Mouse (Mus musculus) brain, embryonic 14.5 days (tissue): ENCODE results near the gene Wdr90.

Experiments used
- CTCF ChIP-seq: fragments of 200-500 bp; IDR thresholded peaks from 2 replicates; pipeline ENCODE4 v1.5.1; 2012; ENCODE audit warnings: inconsistent platforms, mild to moderate bottlenecking, moderate library complexity, borderline replicate concordance; ENCODE audit not compliant: insufficient read depth, insufficient read length; ENCODE audit errors: extremely low read depth
- POLR2A ChIP-seq: fragments of 200-500 bp; IDR thresholded peaks from 2 replicates; pipeline ENCODE4 v1.6.1; 2012; ENCODE audit warnings: mild to moderate bottlenecking, inconsistent platforms, borderline replicate concordance; ENCODE audit not compliant: poor library complexity, insufficient read depth, insufficient read length, severe bottlenecking; ENCODE audit errors: extremely low read depth

- TF ChIP-seq CTCF (no peak), POLR2A (no peak)
Observed at GRCm38 (mm10) chr17:25907640-25908039, 46.3 kb upstream of the Wdr90 start.
